Mouse (Mus musculus): ENCODE measurements at regions not wholly inside any gene's neighbourhood (a gene's known extent, or its start where the extent isn't known, plus 50 kb on each side); places are given as distances from the start of the nearest gene placed in this dataset.

DNA sequence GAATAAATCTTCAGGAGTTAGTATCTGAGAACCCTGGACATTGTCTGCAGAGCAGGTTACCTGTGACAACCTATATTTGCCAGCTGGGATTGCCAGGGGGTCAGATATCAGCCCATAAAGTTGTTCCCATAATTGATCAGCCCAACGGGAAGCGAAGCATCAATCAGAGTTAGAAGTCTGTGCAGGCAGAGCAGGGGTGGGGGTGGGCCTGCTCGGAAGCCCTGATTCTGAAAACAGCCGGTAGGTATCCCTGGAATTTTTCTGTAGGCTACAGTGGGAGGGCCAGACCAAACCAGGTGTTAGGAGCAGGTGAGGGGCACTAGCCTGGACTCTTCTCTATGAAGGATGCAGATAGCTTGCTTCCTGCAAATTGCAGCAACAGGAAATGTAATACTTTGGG, 427.2 kb downstream of the Wdr11 start:
- H3K27ac ChIP-seq (ENCODE audit: low read depth, low read length), result no peak overlapping the region
- no peaks in the 10 kb centered on the region for H3K36me3 ChIP-seq (ENCODE audit: control insufficient read depth, insufficient read depth, low read length)
- 55% methylated on average over 4 of the region's 4 CpGs for WGBS
- H3K4me1 ChIP-seq (replicated peaks; ENCODE audit: control insufficient read depth, insufficient read depth, low read length), result no peaks in the 10 kb centered on the region
- H3K27me3 ChIP-seq (ENCODE audit: control insufficient read depth, insufficient read depth, low read length), result no peaks in the 10 kb centered on the region
- no peak overlapping the region for H3K4me2 ChIP-seq (replicated peaks; ENCODE audit: low read depth, low read length)
- no peak for ATAC-seq (ENCODE audit: low FRiP score)
- no peak overlapping the region for H3K4me3 ChIP-seq (ENCODE audit: low read depth, low read length)
- no peak overlapping the region for H3K9ac ChIP-seq (ENCODE audit: low read depth, low read length)
- DNase-seq (ENCODE audit: low spot score), result no peak
- no peaks in the 10 kb centered on the region for H3K9me3 ChIP-seq (ENCODE audit: control insufficient read depth, low read length)

DNA sequence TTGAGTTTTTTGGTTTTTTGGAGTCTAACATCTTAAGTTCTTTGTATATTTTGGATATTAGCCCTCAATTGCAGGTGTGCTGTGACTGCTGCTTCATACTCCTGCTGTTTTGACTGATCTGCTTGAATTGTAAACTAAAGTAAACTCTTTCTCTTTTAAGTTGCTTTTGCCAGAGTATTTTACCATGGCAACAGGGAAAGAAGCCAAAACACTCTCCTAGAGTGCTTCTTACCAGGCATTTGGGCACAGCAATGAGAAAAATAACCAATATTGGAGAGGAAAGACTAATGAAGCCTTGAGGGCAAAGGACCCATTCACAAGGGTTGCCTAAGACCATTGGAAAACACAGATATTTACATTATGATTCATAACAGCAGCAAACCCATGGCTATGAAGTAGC, 437.3 kb downstream of the Wdr11 start:
- no peak for ATAC-seq (ENCODE audit: low FRiP score)
- no peak for DNase-seq (ENCODE audit: low spot score)

DNA sequence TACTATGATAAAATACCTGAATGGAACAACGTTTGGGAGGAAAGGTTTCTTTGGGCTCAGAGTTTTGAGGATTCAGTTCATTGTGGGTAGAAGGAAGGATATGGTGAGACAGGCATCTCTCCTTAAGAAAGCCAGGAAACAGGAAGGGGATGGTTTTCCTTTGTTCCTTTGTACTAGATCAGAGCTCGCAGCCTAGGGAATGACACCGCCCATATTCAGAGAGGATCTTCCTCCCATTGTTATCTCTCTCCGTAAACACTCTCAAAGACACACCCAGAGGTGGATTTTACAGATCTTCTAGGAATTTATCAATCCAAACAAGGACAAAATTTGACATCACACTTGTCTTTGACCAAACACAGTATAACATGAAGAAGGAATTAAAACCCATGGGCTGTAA, 439.0 kb downstream of the Wdr11 start:
- DNase-seq (ENCODE audit: low spot score) (no peak), ATAC-seq (ENCODE audit: low FRiP score) (no peak)
- Histone ChIP-seq H3K4me3 (ENCODE audit: low read depth, low read length) (no peak overlapping the region), H3K9me3 (ENCODE audit: control insufficient read depth, low read length) (no peaks in the 10 kb centered on the region), H3K4me2 (replicated peaks; ENCODE audit: low read depth, low read length) (no peak overlapping the region), H3K4me1 (replicated peaks; ENCODE audit: control insufficient read depth, insufficient read depth, low read length) (no peaks in the 10 kb centered on the region), H3K27me3 (ENCODE audit: control insufficient read depth, insufficient read depth, low read length) (no peaks in the 10 kb centered on the region), H3K27ac (ENCODE audit: low read depth, low read length) (no peak overlapping the region), H3K9ac (ENCODE audit: low read depth, low read length) (no peak overlapping the region), H3K36me3 (ENCODE audit: control insufficient read depth, insufficient read depth, low read length) (no peaks in the 10 kb centered on the region)
- WGBS, result 88% methylated on average over 4 of the region's 4 CpGs

More for the DNA sequence above, 437.3 kb downstream of the Wdr11 start:
- no peak overlapping the region for H3K4me3 ChIP-seq (ENCODE audit: low read depth, low read length)
- H3K27me3 ChIP-seq (ENCODE audit: control insufficient read depth, insufficient read depth, low read length), result no peaks in the 10 kb centered on the region
- H3K9ac ChIP-seq (ENCODE audit: low read depth, low read length), result no peak overlapping the region
- no peaks in the 10 kb centered on the region for H3K36me3 ChIP-seq (ENCODE audit: control insufficient read depth, insufficient read depth, low read length)
- H3K4me1 ChIP-seq (replicated peaks; ENCODE audit: control insufficient read depth, insufficient read depth, low read length), result no peaks in the 10 kb centered on the region
- no peak overlapping the region for H3K27ac ChIP-seq (ENCODE audit: low read depth, low read length)
- no peaks in the 10 kb centered on the region for H3K9me3 ChIP-seq (ENCODE audit: control insufficient read depth, low read length)
- no peak overlapping the region for H3K4me2 ChIP-seq (replicated peaks; ENCODE audit: low read depth, low read length)

DNA sequence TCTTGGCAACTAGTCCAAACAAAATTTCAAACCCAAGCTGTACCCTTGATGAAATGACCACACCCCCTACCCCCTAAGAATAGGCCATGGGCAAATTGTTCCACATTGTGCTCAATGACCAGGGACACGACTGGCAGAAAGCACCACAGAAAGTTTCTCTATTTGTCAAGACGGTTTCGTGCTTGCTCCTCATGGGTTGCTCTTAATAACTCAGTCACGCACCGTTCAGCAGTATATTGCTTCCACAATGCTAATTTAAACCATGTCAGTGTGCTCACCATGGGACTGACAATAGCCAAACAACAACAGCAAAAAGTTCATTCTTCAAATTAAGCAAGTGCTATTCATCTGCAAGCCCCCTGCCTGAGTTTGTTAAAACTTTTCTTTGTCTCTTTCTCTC, 444.6 kb downstream of the Wdr11 start:
- 25% methylated on average over 5 of the region's 5 CpGs for WGBS

DNA sequence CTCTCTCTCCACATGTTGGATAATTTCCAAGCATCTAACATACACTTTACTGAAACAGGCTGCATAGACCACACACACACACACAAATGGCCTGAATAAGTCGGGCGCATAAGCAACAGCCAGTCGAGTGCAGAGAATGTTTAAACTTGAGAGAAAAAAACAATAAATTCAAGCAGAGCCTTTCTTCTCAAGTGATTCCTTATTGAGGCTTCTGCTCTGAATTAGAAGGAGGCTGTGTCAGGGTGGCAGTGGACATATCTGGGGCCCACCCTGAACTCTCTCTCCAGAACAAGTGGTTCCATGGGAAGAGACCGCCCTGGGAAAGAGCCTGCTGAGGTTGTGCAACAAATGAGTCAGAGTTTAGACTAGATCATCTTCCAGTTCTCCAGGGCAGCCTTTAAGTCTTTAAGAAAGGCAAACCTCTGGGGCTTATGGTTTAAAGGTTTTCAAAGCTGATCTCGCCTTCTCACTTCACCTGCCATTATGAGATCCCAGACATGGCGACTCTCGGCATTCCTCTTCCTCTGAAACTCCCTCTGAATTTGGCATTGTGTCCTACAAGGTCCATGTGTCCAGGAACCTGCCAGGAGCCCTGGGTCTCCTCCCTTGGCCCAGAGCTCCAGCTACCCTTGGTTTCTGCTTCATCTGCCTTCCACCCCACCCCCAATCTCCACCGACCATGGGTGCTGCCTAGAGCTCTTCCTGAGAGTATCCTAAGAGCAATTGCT, 445.3 kb downstream of the Wdr11 start:
- Histone ChIP-seq H3K27me3 (ENCODE audit: control insufficient read depth, insufficient read depth, low read length) (no peaks in the 10 kb centered on the region), H3K27ac (ENCODE audit: low read depth, low read length) (0 out of 2 replicates have a peak overlapping the region, but pooled peaks have one; percentile 17), H3K4me2 (replicated peaks; ENCODE audit: low read depth, low read length) (no peak overlapping the region), H3K36me3 (ENCODE audit: control insufficient read depth, insufficient read depth, low read length) (no peaks in the 10 kb centered on the region), H3K9ac (ENCODE audit: low read depth, low read length) (no peak overlapping the region), H3K4me1 (replicated peaks; ENCODE audit: control insufficient read depth, insufficient read depth, low read length) (no peaks in the 10 kb centered on the region), H3K9me3 (ENCODE audit: control insufficient read depth, low read length) (no peaks in the 10 kb centered on the region), H3K4me3 (ENCODE audit: low read depth, low read length) (no peak overlapping the region)
- no peak for ATAC-seq (ENCODE audit: low FRiP score)
- WGBS, result 67% methylated on average over 8 of the region's 8 CpGs
- no peak for DNase-seq (ENCODE audit: low spot score)

More for the DNA sequence above, 444.6 kb downstream of the Wdr11 start:
- Histone ChIP-seq H3K36me3 (ENCODE audit: control insufficient read depth, insufficient read depth, low read length) (no peaks in the 10 kb centered on the region), H3K27me3 (ENCODE audit: control insufficient read depth, insufficient read depth, low read length) (no peaks in the 10 kb centered on the region), H3K4me3 (ENCODE audit: low read depth, low read length) (no peak overlapping the region), H3K9ac (ENCODE audit: low read depth, low read length) (no peak overlapping the region), H3K9me3 (ENCODE audit: control insufficient read depth, low read length) (no peaks in the 10 kb centered on the region), H3K27ac (ENCODE audit: low read depth, low read length) (no peak overlapping the region), H3K4me2 (replicated peaks; ENCODE audit: low read depth, low read length) (no peak overlapping the region), H3K4me1 (replicated peaks; ENCODE audit: control insufficient read depth, insufficient read depth, low read length) (no peaks in the 10 kb centered on the region)
- DNase-seq (ENCODE audit: low spot score) (no peak), ATAC-seq (ENCODE audit: low FRiP score) (no peak; the same call in 1 of the 2 replicates)

DNA sequence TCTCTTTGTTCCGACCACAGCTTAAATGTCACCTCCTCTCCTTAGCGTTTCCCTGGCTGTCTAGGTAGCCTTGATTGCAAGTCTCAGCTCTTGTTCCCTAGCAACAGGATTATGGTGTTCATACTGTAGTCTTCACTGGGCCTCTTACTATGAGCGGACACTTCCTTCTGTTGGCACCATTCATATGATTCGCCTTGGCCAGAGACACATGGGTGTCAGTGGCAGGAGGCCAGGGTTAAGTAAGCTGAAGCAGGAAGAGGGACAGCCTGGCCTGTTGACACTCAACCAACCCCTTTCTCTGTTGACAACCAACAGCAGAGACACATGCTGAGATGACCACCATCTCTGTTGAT, 445.9 kb downstream of the Wdr11 start:
- no peaks in the 10 kb centered on the region for H3K4me1 ChIP-seq (replicated peaks; ENCODE audit: control insufficient read depth, insufficient read depth, low read length)
- no peak overlapping the region for H3K4me2 ChIP-seq (replicated peaks; ENCODE audit: low read depth, low read length)
- no peak for DNase-seq (ENCODE audit: low spot score)
- no peaks in the 10 kb centered on the region for H3K27me3 ChIP-seq (ENCODE audit: control insufficient read depth, insufficient read depth, low read length)
- H3K36me3 ChIP-seq (ENCODE audit: control insufficient read depth, insufficient read depth, low read length), result no peaks in the 10 kb centered on the region
- no peak overlapping the region for H3K27ac ChIP-seq (ENCODE audit: low read depth, low read length)
- no peaks in the 10 kb centered on the region for H3K9me3 ChIP-seq (ENCODE audit: control insufficient read depth, low read length)
- H3K4me3 ChIP-seq (ENCODE audit: low read depth, low read length), result no peak overlapping the region
- H3K9ac ChIP-seq (ENCODE audit: low read depth, low read length), result no peak overlapping the region
- no peak for ATAC-seq (ENCODE audit: low FRiP score)
- WGBS, result 83% methylated on average over 4 of the region's 4 CpGs

DNA sequence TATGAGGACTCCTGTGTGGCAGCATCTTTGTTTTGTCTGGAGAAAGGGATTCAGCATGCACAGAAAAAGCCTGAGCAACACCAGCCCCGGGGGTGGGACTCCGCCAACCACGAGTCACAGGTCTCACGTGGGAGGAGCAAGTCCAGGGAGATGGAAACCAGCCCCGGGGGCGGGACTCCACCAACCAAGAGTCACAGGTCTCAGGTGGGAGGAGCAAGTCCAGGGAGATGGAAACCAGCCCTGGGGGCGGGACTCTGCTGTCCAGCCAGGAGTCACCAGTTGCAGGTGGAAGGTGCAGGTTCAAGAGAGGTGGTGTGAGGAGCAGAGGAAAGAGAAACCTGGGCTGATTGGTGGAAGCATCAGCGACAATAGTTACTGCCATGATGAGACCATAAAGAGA, 448.9 kb downstream of the Wdr11 start:
- H3K36me3 ChIP-seq (ENCODE audit: control insufficient read depth, insufficient read depth, low read length), result no peaks in the 10 kb centered on the region
- WGBS, result 83% methylated on average over 8 of the region's 8 CpGs
- no peaks in the 10 kb centered on the region for H3K27me3 ChIP-seq (ENCODE audit: control insufficient read depth, insufficient read depth, low read length)
- H3K9me3 ChIP-seq (ENCODE audit: control insufficient read depth, low read length), result no peaks in the 10 kb centered on the region
- H3K9ac ChIP-seq (ENCODE audit: low read depth, low read length), result no peak overlapping the region
- H3K4me1 ChIP-seq (replicated peaks; ENCODE audit: control insufficient read depth, insufficient read depth, low read length), result no peaks in the 10 kb centered on the region
- no peak overlapping the region for H3K4me3 ChIP-seq (ENCODE audit: low read depth, low read length)
- DNase-seq (ENCODE audit: low spot score), result no peak
- no peak for ATAC-seq (ENCODE audit: low FRiP score)
- no peak overlapping the region for H3K27ac ChIP-seq (ENCODE audit: low read depth, low read length)
- no peak overlapping the region for H3K4me2 ChIP-seq (replicated peaks; ENCODE audit: low read depth, low read length)

DNA sequence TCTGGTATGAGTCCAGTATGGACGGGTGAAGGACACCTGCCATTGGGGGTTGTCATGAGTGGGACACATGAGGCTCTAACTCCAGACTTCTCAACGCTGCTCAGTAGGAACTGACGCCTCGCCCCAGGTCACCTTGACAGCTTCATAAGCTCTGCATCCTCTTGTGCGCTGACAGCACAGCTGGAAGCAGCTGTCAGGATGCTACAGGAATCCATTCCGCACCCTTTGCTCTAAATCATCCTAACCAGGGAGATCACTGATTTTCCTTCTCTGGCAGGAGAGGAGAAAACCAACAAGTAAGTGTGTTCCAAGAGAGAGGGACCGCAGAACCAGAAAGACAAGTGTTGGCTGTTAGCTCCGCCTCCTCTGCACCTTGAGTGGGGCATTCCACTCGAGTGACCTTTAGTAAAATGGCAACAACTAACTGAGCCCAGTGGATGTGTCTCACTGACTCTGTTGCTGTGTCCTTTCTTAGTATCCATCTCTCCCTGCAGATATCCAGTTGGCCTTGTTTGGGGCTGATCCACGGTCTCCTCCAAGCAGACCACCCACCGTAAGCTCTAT, 449.8 kb downstream of the Wdr11 start:
- Histone ChIP-seq H3K9ac (ENCODE audit: low read depth, low read length) (no peak overlapping the region), H3K36me3 (ENCODE audit: control insufficient read depth, insufficient read depth, low read length) (no peaks in the 10 kb centered on the region), H3K4me2 (replicated peaks; ENCODE audit: low read depth, low read length) (no peak overlapping the region), H3K27ac (ENCODE audit: low read depth, low read length) (no peak overlapping the region), H3K4me1 (replicated peaks; ENCODE audit: control insufficient read depth, insufficient read depth, low read length) (no peaks in the 10 kb centered on the region), H3K9me3 (ENCODE audit: control insufficient read depth, low read length) (no peaks in the 10 kb centered on the region), H3K27me3 (ENCODE audit: control insufficient read depth, insufficient read depth, low read length) (no peaks in the 10 kb centered on the region), H3K4me3 (ENCODE audit: low read depth, low read length) (no peak overlapping the region)
- 88% methylated on average over 11 of the region's 11 CpGs for WGBS
- no peak for DNase-seq (ENCODE audit: low spot score)
- ATAC-seq (ENCODE audit: low FRiP score), result no peak

DNA sequence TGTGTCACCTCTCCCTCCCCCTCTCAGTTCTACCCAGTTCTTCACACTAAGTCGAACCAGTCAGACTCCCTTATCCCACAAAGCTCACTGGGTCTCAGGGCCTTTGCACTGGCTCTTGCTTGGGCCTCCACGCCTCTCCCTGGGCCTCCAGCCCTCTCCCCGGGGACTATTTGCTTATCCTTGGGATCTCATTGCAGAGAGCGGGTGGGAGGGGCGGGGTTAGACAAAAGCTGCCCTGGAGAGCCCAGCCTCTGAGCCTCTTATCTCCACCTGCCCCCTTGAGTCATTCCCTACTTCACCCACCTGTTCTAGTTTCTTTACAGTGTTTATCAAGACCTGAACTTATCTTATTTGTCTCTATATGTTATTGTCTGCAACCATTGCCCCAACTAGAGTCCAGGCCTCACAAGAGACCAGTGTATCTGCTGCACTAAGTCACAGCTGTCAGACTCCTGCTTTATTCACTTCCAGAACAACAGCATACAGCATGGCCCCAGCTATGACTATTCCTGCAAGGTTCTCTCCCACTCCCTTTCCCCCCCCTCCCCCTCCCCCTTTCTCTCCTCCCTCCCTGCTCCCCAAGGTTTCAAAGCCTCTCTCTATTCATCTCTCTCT, 450.7 kb downstream of the Wdr11 start:
- Histone ChIP-seq H3K27ac (ENCODE audit: low read depth, low read length) (no peak overlapping the region), H3K4me1 (replicated peaks; ENCODE audit: control insufficient read depth, insufficient read depth, low read length) (no peaks in the 10 kb centered on the region), H3K36me3 (ENCODE audit: control insufficient read depth, insufficient read depth, low read length) (no peaks in the 10 kb centered on the region), H3K4me3 (ENCODE audit: low read depth, low read length) (no peak overlapping the region), H3K4me2 (replicated peaks; ENCODE audit: low read depth, low read length) (no peak overlapping the region), H3K9ac (ENCODE audit: low read depth, low read length) (no peak overlapping the region), H3K27me3 (ENCODE audit: control insufficient read depth, insufficient read depth, low read length) (no peaks in the 10 kb centered on the region), H3K9me3 (ENCODE audit: control insufficient read depth, low read length) (no peaks in the 10 kb centered on the region)
- DNase-seq (ENCODE audit: low spot score) (no peak), ATAC-seq (ENCODE audit: low FRiP score) (no peak)
- WGBS, result 45% methylated on average over 5 of the region's 5 CpGs
